Mouse (Mus musculus) adipocyte (in vitro differentiated cells): ENCODE data around the gene Olfr1225.
"Not testable (repeated sequence)": the region's sequence is repeated elsewhere in the genome, so short reads cannot be mapped to it uniquely, and the experiment has no call there.

Experiments
- DNase-seq: peaks from one replicate; pipeline ENCODE4 v3.0.0-alpha.2; 2016; ENCODE audit warnings: low spot score

Olfr1225 gene

DNA sequence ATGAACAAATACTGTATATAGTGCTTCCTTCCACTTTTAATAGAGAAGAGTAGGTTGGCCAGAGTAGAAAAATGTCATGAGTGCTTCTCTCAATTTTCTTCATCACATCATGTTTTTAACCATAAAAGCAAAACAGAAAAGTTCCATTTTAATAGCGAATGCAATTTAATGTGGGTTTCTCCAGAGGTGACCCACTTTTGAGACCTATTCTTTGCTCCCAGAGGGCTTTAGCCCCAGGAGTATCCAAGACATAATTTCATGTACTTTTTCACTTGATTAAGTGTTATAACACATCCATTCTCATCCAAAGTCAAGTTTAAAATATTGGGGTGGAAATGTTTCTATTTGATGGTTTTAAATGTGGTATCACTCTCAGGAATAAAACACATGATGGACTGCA is at the start of gene Olfr1225:
Gene Olfr1225, minus strand, starts transcription at position 101 of the 400 bp plus-strand sequence.
- DNase-seq: no peak

DNA sequence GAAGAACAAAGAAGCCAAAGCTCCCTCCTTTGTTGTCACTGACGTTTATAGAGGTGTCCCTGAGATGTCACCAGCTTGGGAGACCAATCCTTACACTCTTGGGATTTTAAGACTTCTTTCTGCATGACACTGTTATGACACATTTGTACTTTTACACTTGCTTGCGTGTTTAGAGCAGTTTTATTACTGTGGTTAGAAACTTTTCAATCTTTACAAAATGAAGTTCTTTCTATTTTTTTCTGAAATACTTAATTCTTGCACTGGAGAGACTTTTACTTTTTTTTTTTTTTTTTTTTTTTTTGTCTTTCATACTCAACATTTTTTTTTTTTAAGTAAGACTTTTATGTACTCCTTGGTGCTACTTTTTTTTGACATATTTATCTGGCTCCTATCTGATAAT is 25.5 kb upstream of the Olfr1225 start, which contains the start of gene Olfr1226:
Gene Olfr1226, minus strand, starts transcription at position 101 of the 400 bp plus-strand sequence.
- DNase-seq: no peak

DNA sequence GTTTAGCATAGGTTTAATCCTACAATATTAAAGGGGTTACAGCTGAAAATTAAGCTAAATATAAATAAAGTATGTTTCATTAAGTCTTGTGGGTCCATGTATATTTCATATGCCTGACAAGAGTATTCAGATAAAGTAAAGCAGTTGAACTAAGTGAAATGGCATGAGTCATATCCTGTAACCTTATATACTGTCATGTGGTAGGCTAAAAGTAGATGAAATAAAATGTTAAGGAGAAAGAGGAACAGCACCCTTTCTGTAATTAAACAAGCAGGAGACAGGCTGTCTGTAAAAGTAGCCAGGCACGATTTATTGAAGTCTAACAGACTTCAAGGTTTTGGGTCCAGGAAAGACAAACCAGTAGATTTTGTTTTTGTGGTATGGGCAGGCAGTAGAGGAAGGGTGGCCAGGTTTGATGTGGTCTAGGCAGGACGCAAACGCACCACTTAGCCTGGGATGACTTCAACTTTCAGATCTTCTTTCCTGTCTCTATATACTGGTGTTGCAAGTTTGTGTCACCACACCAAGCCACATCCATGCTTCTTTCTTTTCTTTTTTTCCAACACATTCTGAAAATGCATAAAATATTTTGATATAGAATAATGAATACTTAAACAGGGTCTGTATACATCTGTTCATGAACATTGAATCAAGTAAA is 22.0 kb upstream of the Olfr1225 start:
- DNase-seq: no peak

DNA sequence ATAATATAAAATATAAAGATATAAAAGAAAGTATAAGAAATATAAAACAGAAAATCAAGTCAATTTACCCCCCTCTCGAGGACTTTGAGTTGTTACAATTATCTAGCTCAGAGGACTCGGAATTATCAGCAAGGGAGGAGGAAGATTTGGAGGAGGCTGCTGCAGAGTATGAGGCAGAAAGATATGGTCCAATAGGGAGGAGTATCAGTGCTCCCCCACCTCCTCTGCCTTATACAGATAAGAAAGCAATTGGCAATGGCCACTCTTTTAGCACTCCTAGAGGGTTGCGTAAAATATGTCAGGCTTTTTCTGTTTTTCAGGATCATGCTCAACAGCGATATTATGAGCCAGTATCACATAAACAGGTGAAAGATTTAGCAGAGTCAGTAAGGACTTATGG is 9.8 kb downstream of the Olfr1225 start:
- not testable (repeated sequence) for DNase-seq

DNA sequence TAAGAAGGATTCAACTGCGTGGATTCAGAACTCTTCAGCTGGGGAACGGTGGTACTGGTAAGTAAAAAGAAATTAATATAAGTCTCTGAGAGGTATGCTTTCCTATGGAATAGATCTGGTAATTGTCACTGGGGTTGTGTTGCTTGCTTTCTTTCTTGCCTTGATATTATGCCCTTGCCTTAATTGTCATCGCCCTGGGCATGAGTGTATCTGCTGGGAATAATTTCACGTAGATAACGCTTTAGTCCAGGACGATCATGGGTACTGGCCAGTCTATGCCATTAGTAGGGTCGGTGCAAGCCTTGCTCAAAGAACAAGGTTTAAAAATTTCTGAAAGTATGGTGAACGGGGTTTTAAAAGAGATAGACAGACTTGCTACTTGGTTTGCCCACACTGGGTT is 10.5 kb downstream of the Olfr1225 start, which contains the start of gene Olfr1224-ps1:
Gene Olfr1224-ps1, minus strand, starts transcription at position 101 of the 400 bp plus-strand sequence.
- DNase-seq: not testable (repeated sequence)

DNA sequence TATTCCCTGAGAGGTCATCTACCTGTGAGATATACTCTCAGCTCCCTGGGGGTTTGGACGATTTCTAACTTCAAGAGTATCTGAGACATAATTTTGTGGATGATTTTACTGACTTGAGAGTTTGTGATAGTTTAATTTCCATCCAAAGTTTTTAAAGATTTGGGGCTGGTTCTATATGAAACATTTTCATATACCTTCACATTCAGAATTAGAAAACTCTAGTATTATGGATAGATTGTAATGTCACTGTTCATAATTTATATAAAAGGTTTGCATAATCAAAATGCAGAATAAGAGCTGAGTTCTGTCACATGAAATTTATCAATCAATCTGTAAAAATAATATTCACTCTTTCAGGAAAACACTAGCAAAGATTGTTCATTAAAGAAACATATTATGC is 23.0 kb downstream of the Olfr1225 start, which contains the start of gene Olfr1223:
Gene Olfr1223, minus strand, starts transcription at position 101 of the 400 bp plus-strand sequence.
- DNase-seq: no peak

DNA sequence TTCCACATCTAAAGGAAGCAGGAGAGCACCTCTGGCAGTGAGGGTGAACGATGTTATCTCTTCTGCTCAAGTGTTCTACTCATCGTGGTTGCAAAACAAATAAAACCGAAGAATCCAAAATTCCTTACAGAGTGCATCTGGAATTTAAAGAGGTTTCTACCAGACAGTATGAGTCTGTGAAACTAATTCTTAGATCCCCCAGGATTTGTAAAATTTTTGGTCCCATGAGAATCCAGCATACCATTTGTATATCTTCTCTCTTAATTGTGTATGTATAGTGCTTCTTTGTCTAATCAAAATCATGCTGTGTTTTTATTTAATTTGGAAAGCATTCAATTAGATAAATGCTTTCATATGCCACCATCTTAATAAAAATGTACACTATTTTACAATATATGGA is 41.5 kb downstream of the Olfr1225 start, which contains the start of gene Olfr1222:
Gene Olfr1222, minus strand, starts transcription at position 101 of the 400 bp plus-strand sequence.
- no peak for DNase-seq
